Mouse (Mus musculus): ENCODE measurements around the gene Cox4i1. TPM values are rescaled to one million over a fixed set of nuclear protein-coding genes. Genes with fewer than 3 reads are reported as not detected.
A peak's percentile ranks its signal among the peaks of the same experiment; 100 is the strongest.
"Not testable (repeated sequence)": the region's sequence is repeated elsewhere in the genome, so short reads cannot be mapped to it uniquely, and the experiment has no call there.

Gene Cox4i1
- polyA plus RNA-seq, 1 experiment from 2014 or later: 1,159 TPM

DNA sequence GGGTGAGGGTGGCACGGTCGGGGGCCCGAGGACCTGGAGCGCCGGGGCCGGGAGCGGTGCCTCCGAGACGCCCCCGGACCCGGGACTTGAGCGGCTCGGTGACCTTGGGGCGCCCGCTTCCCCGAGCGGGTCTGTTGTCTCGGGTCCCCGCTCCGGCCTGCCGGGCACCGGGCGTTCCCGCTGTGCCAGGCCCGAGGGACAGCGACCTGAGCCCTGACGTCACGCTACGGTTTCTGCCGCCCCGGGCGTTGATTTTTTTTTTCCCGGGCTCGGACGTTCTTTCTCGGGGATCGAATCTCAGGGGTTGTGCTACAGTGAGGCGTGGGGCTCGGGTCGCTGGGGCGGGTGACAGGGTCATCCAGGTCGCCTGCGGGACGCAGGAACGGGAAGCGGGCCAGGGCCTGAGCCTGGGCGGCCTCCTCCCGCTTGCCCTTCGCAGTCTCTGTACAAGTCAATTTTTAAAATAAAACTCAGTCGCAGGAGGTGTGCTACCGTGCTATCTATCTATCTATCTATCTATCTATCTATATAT lies 418 bp downstream of the Cox4i1 start, which contains the start of gene Emc8:
Gene Emc8, minus strand, starts transcription at position 200 of the 532 bp plus-strand sequence.
- Histone ChIP-seq H3K4me1 (replicated peaks) (peaks cover 65% of the 10 kb centered on the region), H3K27me3 (no peaks in the 10 kb centered on the region)
- ATAC-seq (ENCODE audit: low FRiP score): no peak; the same call in 1 of the 2 replicates

GRCm38 (mm10) chr8:120671775-120672174 lies 3.8 kb downstream of the Cox4i1 start:
- H3K4me3 ChIP-seq: no peak overlapping the region
- no peaks in the 10 kb centered on the region for H3K9me3 ChIP-seq
- ATAC-seq (ENCODE audit: low FRiP score): no peak
- peaks cover 50% of the 10 kb centered on the region for H3K36me3 ChIP-seq
- peaks cover 35% of the 10 kb centered on the region for H3K4me1 ChIP-seq (replicated peaks)
- no peaks in the 10 kb centered on the region for H3K27me3 ChIP-seq
- no peak overlapping the region for H3K27ac ChIP-seq
- no peak overlapping the region for H3K4me2 ChIP-seq
- WGBS: 62% methylated on average over 6 of the region's 6 CpGs
- H3K9ac ChIP-seq: no peak overlapping the region

More for the DNA sequence above, 418 bp downstream of the Cox4i1 start, which contains the start of gene Emc8:
- H3K27ac ChIP-seq: peak within 1 kb of the TSS; percentile 90
- WGBS: 2% methylated on average over 51 of the region's 51 CpGs
- H3K4me2 ChIP-seq: peak within 1 kb of the TSS; percentile 94
- H3K4me3 ChIP-seq: peak within 1 kb of the TSS; percentile 93
- H3K9ac ChIP-seq: peak within 1 kb of the TSS; percentile 94
- peaks cover 41% of the 10 kb centered on the region for H3K36me3 ChIP-seq
- H3K9me3 ChIP-seq: no peaks in the 10 kb centered on the region

- Histone ChIP-seq H3K9ac (peak overlapping the region; percentile 3; the same call in 1 of the 2 replicates), H3K4me2 (no peak overlapping the region), H3K36me3 (peaks cover 56% of the 10 kb centered on the region), H3K4me3 (no peak overlapping the region), H3K9me3 (no peaks in the 10 kb centered on the region), H3K27ac (no peak overlapping the region), H3K4me1 (replicated peaks) (peaks cover 30% of the 10 kb centered on the region), H3K27me3 (no peaks in the 10 kb centered on the region)
- no peak for ATAC-seq (ENCODE audit: low FRiP score)
- WGBS: 93% methylated on average over 16 of the region's 16 CpGs
These were observed 4.7 kb downstream of the Cox4i1 start for GRCm38 (mm10) chr8:120672626-120673229.

GRCm38 (mm10) chr8:120673298-120673697 lies 5.3 kb downstream of the Cox4i1 start:
- Histone ChIP-seq H3K4me1 (replicated peaks) (peaks cover 30% of the 10 kb centered on the region), H3K4me2 (no peak overlapping the region), H3K9me3 (no peaks in the 10 kb centered on the region), H3K27ac (no peak overlapping the region), H3K9ac (0 out of 2 replicates have a peak overlapping the region, but pooled peaks have one; percentile 3), H3K27me3 (no peaks in the 10 kb centered on the region), H3K36me3 (peaks cover 56% of the 10 kb centered on the region), H3K4me3 (no peak overlapping the region)
- ATAC-seq (ENCODE audit: low FRiP score): no peak
- 92% methylated on average over 7 of the region's 7 CpGs for WGBS

DNA sequence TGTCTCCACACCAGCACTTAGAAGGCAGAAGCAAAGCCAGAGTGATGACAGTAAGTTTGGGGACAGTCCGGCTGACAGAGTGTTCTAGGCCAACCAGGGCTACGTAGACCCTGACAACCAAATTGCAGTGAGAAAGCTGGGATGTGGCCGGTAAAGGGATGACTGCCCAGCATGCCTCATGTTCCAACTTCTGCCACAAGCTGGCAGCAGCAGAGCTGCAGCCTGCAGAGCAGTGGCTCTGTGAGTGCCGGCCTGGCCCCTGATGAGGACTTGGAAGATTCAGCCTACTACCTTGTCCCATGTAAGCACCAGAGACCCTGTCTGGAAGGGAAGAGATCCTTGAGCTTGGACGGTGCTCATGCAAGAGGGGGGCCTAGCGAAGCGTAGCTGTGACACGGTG lies 7.7 kb downstream of the Cox4i1 start:
- Histone ChIP-seq H3K9me3 (no peaks in the 10 kb centered on the region), H3K4me2 (no peak overlapping the region), H3K27me3 (no peaks in the 10 kb centered on the region), H3K36me3 (peaks cover 46% of the 10 kb centered on the region), H3K27ac (no peak overlapping the region), H3K4me1 (replicated peaks) (peaks cover 13% of the 10 kb centered on the region), H3K4me3 (no peak overlapping the region), H3K9ac (no peak overlapping the region)
- ATAC-seq (ENCODE audit: low FRiP score): no peak
- 75% methylated on average over 8 of the region's 8 CpGs for WGBS

DNA sequence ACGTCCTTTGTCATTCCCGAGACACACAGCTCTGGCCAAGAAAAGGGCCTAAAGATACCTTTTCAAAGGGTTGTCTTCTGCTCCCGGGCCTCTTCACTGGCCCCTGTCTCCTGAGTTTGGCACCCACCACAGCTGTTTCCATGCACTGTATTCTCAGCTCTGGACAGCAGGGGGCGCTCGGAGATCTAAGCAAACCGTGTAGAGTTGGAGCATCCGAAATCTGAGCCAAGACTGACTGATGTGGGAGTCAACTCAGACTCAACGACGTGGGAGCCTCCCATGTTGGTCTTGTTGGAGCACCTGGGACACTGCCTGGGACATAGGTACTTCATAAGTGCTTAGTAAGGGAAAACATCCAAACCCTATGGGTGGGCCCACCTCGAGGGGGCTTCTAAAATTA lies 10.4 kb downstream of the Cox4i1 start:
- H3K27me3 ChIP-seq: 0 out of 2 replicates have a peak, but pooled peaks cover 3% of the 10 kb centered on the region
- H3K4me1 ChIP-seq (replicated peaks): no peaks in the 10 kb centered on the region
- no peak overlapping the region for H3K4me2 ChIP-seq
- peaks cover 19% of the 10 kb centered on the region for H3K36me3 ChIP-seq
- 12% methylated on average over 10 of the region's 10 CpGs for WGBS
- ATAC-seq (ENCODE audit: low FRiP score): 0 out of 2 replicates have a peak, but pooled peaks have one; percentile 32
- no peak overlapping the region for H3K27ac ChIP-seq
- no peaks in the 10 kb centered on the region for H3K9me3 ChIP-seq
- H3K4me3 ChIP-seq: no peak overlapping the region
- H3K9ac ChIP-seq: no peak overlapping the region

GRCm38 (mm10) chr8:120679629-120680387 lies 11.8 kb downstream of the Cox4i1 start:
- Histone ChIP-seq H3K27me3 (0 out of 2 replicates have a peak, but pooled peaks cover 3% of the 10 kb centered on the region), H3K4me3 (no peak overlapping the region), H3K9ac (no peak overlapping the region), H3K27ac (no peak overlapping the region), H3K9me3 (no peaks in the 10 kb centered on the region), H3K36me3 (peaks cover 11% of the 10 kb centered on the region; the same call in 1 of the 2 replicates), H3K4me1 (replicated peaks) (0 out of 2 replicates have a peak, but pooled peaks cover 5% of the 10 kb centered on the region), H3K4me2 (no peak overlapping the region)
- ATAC-seq (ENCODE audit: low FRiP score): no peak
- WGBS: 82% methylated on average over 11 of the region's 11 CpGs

GRCm38 (mm10) chr8:120680405-120680804 lies 12.4 kb downstream of the Cox4i1 start:
- H3K4me2 ChIP-seq; H3K4me1 ChIP-seq (replicated peaks); H3K27me3 ChIP-seq; H3K9me3 ChIP-seq; ATAC-seq (ENCODE audit: low FRiP score); H3K9ac ChIP-seq; H3K27ac ChIP-seq; H3K4me3 ChIP-seq: not testable (repeated sequence)
- H3K36me3 ChIP-seq: peaks cover 10% of the 10 kb centered on the region; the same call in 1 of the 2 replicates
- 69% methylated on average over 7 of the region's 7 CpGs for WGBS

GRCm38 (mm10) chr8:120681113-120681512 lies 13.1 kb downstream of the Cox4i1 start:
- H3K4me2 ChIP-seq: no peak overlapping the region
- H3K27ac ChIP-seq: no peak overlapping the region
- H3K9me3 ChIP-seq: no peaks in the 10 kb centered on the region
- H3K4me3 ChIP-seq: no peak overlapping the region
- H3K9ac ChIP-seq: no peak overlapping the region
- peaks cover 6% of the 10 kb centered on the region; the same call in 1 of the 2 replicates for H3K36me3 ChIP-seq
- H3K27me3 ChIP-seq: 0 out of 2 replicates have a peak, but pooled peaks cover 3% of the 10 kb centered on the region
- ATAC-seq (ENCODE audit: low FRiP score): no peak
- WGBS: 83% methylated on average over 10 of the region's 10 CpGs
- H3K4me1 ChIP-seq (replicated peaks): 0 out of 2 replicates have a peak, but pooled peaks cover 7% of the 10 kb centered on the region

DNA sequence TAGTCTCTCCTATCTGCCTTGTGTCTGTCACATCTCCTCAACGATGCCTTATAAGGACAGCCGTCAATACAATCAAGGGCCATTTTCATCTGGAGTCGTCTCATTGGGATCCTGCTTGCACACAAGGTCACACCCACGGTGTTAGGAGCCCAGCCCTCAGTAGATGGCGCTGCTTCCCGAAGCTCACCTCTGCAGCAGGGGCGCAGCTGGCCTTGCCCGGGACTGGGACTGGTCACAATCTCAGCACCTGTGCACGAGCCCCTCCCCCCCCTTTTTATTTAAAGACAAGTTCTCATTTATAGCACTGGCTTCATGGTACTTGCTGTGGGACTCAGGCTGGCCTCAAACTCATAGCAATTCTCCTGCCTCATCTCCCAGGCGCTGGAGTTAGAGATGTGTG lies 15.6 kb downstream of the Cox4i1 start:
- H3K27ac ChIP-seq: no peak overlapping the region
- H3K4me2 ChIP-seq: no peak overlapping the region
- 0 out of 2 replicates have a peak, but pooled peaks cover 6% of the 10 kb centered on the region for H3K27me3 ChIP-seq
- WGBS: 17% methylated on average over 10 of the region's 10 CpGs
- no peak for ATAC-seq (ENCODE audit: low FRiP score)
- H3K9me3 ChIP-seq: no peaks in the 10 kb centered on the region
- H3K36me3 ChIP-seq: no peaks in the 10 kb centered on the region
- H3K4me3 ChIP-seq: no peak overlapping the region
- H3K9ac ChIP-seq: no peak overlapping the region
- H3K4me1 ChIP-seq (replicated peaks): 0 out of 2 replicates have a peak, but pooled peaks cover 8% of the 10 kb centered on the region

- H3K4me3 ChIP-seq: no peak overlapping the region
- no peak overlapping the region for H3K4me2 ChIP-seq
- H3K9me3 ChIP-seq: no peaks in the 10 kb centered on the region
- WGBS: 70% methylated on average over 5 of the region's 5 CpGs
- 0 out of 2 replicates have a peak, but pooled peaks cover 11% of the 10 kb centered on the region for H3K27me3 ChIP-seq
- no peaks in the 10 kb centered on the region for H3K36me3 ChIP-seq
- H3K27ac ChIP-seq: no peak overlapping the region
- H3K9ac ChIP-seq: no peak overlapping the region
- H3K4me1 ChIP-seq (replicated peaks): 0 out of 2 replicates have a peak, but pooled peaks cover 8% of the 10 kb centered on the region
- no peak for ATAC-seq (ENCODE audit: low FRiP score)
These were observed 16.1 kb downstream of the Cox4i1 start for GRCm38 (mm10) chr8:120684082-120684481.

DNA sequence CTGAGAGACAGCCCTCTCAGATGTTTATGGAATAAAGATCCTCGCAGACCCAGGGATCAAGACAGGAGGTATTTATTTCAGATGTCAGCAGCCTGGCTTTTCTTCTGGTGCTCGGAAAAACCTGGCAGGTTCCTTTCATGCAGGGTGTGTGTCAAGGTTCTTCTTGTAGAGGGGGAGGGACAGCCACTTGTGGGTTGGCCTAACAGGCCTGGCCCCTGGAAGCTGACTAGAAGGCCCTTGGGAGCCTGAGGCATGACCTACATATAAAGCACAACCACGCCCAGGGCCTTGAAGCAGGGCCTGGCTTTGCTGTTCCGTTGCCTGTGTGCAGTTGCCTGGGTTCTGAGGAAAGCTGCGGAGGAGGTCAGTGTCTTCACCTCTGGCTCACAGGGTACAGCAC lies 17.1 kb downstream of the Cox4i1 start:
- Histone ChIP-seq H3K27ac (no peak overlapping the region), H3K27me3 (0 out of 2 replicates have a peak, but pooled peaks cover 11% of the 10 kb centered on the region), H3K4me2 (no peak overlapping the region), H3K36me3 (no peaks in the 10 kb centered on the region), H3K9ac (0 out of 2 replicates have a peak overlapping the region, but pooled peaks have one; percentile 3), H3K9me3 (no peaks in the 10 kb centered on the region), H3K4me1 (replicated peaks) (0 out of 2 replicates have a peak, but pooled peaks cover 8% of the 10 kb centered on the region), H3K4me3 (no peak overlapping the region)
- WGBS: 77% methylated on average over 5 of the region's 5 CpGs
- ATAC-seq (ENCODE audit: low FRiP score): no peak
